Mouse (Mus musculus) adrenal gland (tissue): ENCODE data around the gene Tfcp2l1.
"Not testable (repeated sequence)": the region's sequence is repeated elsewhere in the genome, so short reads cannot be mapped to it uniquely, and the experiment has no call there.

Experiments used
- intact Hi-C: fragments of 180-260 bp; cut with DNase I; formaldehyde crosslinking; loops from one replicate; pipeline ENCODE4 v1.15.1; 2025
- long read RNA-seq, 2 experiments: library from polyadenylated mRNA; unstranded; transcript quantifications; one replicate each; pipeline ENCODE4 v2.0.0; 2020; ENCODE audit warnings: borderline replicate concordance in 1 of 2; ENCODE audit not compliant: insufficient replicate concordance in 1 of 2

The Tfcp2l1 gene
- long read RNA-seq, experiment 1, result 0 reads
- long read RNA-seq, experiment 2, result 0 reads

GRCm38 (mm10) chr1:118627781-118628464, at the start of gene Tfcp2l1:
Tfcp2l1 (plus strand) TSS chr1:118627945.
- intact Hi-C loops, result no loop called here

DNA sequence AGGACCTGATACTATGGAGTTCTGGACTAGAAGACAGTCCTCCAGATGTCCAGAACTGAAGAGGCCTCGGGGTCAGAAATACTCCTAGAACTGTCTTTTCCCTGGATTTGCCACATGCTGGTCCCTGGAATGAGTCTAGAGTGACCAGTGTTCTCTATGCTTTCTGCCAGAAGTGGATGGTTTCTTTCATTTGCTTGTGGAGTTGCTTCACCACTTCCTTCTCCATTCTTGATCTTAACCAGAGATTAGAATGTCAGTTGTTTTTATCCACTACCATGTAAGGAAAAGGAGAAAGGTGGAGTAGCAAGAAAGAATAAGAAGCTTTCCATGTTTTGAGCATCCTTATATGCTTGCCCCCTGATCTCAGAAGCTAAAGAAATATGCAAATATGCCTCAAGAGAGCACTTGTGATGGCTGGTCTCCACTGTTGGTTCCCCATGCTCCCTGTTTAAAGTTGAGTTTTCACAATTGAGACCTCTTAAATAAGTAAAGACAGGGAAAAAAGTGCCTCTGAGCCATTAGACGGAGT, 47.5 kb upstream of the Tfcp2l1 start:
- intact Hi-C loops, result no loop called here

DNA sequence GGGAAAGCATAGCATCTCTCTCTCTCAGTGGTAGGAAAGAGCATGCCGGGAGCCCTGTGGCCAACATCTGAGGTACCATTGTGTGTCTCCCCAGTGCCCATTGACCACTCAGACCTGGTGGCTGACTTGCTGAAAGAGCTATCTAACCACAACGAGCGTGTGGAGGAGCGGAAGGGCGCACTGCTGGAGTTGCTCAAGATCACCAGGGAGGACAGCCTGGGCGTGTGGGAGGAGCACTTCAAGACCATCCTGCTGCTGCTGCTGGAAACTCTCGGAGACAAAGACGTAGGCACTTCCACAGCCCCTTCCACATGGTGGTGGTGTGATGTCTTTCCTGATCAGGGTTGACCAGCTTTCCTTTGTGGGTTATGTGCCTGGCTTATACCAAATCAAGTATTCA, 46.6 kb upstream of the Tfcp2l1 start:
- intact Hi-C loops, result no loop called here

GRCm38 (mm10) chr1:118589721-118590120, 38.0 kb upstream of the Tfcp2l1 start:
- intact Hi-C loops, result no loop called here

DNA sequence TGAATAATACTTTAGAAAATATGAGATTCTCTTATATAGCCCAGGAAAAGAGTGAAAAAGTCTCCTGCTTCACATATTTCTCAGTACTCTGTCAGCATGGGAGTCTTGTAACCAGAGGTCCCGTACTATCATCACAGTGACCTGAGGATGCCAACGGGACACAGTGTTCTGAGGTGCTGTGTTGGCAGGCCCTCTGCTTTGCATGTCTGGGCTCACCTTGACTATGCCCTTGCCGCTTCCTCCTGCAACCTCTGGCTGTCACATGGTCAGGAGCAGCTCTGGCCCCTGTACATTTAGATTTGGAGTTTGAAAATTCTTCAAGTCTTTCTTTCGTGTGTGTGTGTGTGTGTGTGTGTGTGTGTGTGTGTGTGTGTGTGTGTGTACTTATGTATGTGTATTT, 34.8 kb upstream of the Tfcp2l1 start:
- intact Hi-C loops, result no loop called here

- intact Hi-C loops, result no loop called here
Measured at GRCm38 (mm10) chr1:118595395-118595794, 32.4 kb upstream of the Tfcp2l1 start.

DNA sequence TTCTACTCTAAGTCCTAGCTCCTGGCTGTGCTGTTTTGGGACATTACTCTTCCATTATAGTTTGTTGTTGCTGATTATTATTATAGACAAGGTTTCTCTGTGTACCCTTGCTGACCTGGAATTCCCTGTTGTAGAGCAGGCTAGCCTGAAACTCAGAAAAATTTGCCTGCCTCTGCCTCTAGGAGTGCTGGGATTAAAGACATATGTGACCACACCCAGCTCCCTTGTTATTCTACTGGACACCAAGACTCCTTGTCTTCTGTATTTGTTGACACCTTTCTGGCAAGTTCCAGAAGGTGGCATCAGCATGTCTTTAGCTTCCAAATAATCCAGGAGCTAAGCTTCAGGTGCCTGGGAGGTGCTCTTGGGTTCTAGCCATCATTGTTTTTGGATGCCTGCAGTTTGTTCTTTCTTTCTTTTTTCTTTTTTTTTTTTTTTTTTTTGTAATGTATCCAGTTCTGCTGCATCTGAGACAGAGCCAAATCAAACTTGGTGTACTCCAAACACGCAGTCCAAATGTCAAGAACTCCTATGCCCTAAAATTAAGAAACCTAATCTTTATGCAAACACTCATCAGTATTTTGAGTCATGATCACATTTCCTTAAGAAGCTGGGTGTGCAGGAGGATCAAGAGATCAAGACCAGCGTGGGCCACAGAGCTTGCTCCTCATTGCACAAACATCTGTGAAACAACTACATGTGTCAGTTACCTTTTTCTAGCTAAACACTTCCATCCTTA, 30.1 kb upstream of the Tfcp2l1 start:
- intact Hi-C loops, result no loop called here

- intact Hi-C loops, result no loop called here
Measured at GRCm38 (mm10) chr1:118598339-118598738, 29.4 kb upstream of the Tfcp2l1 start.

DNA sequence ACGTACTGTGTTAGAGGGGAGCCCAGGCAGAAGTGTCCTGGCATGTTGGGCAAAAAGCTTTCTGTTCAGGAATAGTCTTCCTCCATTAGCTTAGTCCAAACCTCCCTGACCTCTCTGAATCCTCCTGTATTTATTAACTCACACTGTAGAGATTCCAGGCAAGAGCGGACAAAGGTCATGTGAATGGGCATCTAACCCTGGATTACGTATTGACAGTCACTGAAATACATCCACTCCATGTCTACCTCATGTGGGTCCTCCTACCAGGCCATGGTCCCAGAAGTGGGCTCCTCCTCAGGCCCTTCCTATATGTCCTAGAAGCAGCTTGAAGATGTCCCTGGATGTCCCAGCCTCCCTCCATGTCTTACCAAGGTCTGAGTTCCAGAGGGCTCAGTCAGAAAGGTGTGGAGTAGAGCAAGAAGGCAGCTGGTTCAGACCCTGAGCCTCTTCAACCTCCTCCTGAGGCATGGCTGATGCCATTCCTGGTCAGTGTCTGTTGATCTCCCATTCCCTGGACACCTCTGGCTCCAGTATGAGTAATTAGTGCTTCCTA, 14.0 kb upstream of the Tfcp2l1 start:
- intact Hi-C loops, result no loop called here

GRCm38 (mm10) chr1:118621055-118621454, 6.7 kb upstream of the Tfcp2l1 start:
- intact Hi-C loops, result not testable (repeated sequence)

GRCm38 (mm10) chr1:118622857-118623256, 4.9 kb upstream of the Tfcp2l1 start:
- intact Hi-C loops, result no loop called here

- intact Hi-C loops, result no loop called here
Measured at GRCm38 (mm10) chr1:118625461-118625860, 2.3 kb upstream of the Tfcp2l1 start.

- intact Hi-C loops, result no loop called here
Measured at GRCm38 (mm10) chr1:118625921-118626320, 1.8 kb upstream of the Tfcp2l1 start.

DNA sequence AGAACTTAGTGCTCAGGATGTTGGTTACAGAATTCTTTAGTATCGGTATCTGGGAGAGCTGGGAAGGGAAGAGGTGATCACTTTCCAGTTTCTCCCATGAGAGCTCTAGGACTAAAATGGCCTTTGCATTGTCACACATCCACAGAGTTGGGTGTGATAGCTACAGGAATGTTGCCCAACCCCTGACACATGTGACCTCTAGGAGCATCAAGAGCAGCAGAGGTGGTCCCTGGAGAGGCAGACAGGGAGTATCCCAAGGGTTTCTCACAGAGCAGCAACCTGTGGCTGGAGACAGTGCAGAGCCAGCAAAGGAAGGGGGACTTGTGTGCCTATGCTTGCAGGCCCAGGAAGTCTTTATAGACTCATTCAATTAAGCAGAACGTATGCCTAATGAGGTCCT, 1.3 kb upstream of the Tfcp2l1 start:
- intact Hi-C loops, result no loop called here

DNA sequence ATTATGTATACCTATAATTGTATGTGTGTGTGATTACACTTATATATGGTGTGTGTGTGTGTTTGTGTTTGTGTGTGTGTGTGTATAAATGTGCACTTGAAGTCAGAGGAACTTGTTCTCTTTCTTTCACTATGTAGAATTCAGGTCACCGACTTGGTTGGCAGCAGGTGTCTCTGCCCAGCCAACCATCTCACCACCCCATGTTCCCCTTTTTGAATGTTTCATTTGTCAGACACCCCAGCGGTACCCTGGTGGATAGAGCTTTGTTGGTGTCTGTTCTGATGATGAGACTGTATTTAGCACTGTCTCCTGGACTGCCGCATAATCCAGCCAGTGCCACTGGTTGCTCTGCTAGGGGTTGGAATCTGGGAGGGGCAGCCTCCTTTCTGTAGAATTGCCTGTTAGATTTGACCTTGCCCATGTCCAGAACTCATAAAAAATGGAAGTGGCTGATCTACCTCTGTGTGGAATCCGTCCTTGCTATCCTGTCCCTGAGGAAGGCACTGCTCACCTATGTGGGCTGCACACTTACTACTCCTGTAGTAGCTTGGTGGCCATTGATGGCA, 5.8 kb downstream of the Tfcp2l1 start:
- intact Hi-C loops, result no loop called here

DNA sequence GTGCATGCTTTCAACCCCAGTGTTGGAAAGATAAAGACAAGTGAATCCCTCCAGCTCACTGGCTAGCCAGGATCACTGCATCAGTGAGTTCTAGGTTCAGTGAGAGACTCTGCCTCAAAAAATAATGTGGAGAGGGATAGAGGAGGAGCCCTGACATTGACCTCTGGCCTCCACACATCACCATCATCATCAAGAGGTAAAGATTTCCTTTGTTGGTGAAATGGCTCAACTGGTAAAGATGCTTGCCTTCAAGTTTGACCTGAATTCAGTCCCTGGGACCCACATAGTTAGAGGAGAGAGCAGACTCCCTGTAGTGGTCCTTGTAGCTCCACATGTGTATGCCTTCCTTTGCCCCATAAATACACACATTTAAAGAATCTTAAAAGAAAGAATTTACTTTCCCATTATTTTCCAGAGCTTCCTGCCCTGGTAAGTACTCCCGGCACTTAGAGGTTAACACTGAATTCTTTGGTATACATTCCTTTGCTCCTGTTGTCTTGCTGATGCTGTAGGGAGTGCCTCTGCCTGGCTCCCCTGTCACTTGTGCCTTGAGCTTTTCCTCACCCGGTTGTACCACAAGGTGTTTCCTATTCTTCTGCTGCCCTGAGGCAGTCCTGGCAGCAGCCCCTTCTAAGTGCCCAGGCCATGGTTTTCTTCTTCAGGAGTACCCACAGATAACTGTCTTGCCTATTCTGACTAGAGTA, 14.7 kb downstream of the Tfcp2l1 start:
- intact Hi-C loops, result no loop called here

DNA sequence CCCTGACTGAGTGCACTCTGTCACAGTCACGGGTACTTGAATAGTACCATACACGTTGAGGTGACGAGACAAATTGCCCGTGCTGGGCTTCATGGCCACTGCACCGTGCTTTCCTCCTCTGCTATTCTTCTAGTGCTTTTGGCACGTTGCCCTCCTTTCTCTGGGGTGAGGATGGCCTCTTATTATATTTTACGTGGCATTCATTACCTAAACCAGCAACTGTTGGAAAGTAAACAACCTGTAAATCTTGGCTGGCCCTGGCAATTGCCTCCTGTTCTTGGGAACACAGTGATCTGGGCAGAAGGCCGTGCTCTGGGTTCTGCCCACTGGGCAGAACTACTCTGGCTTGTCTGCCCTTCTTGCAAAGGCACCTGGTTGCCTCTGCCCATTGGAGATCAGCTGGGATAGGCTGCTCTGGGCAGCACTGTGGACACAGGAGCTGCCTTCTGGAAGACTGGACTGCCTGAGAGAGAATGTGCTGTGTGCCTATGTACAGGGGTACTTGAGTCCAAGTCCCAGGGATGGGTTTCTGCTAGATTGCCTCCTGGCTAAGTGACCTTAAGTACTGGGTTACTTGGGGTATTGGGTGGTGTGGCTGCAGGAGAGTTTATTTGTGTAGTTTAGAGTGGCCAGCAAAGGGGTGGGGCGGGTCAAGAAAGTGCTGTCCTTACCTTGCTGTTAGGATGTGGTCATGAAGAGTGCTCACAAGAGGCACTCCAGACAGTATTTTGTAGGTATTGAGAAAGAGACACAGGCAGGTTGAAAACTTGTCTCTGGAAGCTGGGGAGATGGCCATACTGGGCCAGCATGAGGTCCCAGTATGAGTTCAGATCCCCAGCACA, 15.6 kb downstream of the Tfcp2l1 start:
- intact Hi-C loops, result no loop called here

DNA sequence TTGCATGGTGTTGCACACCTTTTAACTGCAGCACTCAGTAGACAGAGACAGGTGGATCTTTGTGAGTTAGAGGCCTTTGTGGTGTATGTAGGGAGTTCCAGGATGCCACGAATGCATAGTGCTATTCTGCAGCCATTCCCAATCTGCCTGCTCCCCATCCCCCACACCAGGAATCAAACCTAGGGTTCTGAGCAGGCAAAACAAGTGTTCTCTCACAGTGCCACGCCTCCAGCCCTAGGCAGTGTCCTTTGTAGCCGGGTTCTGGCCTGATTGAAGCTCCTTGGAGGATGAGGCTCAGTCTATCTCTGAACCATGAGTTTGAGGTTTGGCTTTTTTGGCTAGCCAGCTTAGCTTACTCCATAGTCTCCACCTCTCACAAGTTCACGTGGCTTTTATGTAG, 18.0 kb downstream of the Tfcp2l1 start:
- intact Hi-C loops, result no loop called here

DNA sequence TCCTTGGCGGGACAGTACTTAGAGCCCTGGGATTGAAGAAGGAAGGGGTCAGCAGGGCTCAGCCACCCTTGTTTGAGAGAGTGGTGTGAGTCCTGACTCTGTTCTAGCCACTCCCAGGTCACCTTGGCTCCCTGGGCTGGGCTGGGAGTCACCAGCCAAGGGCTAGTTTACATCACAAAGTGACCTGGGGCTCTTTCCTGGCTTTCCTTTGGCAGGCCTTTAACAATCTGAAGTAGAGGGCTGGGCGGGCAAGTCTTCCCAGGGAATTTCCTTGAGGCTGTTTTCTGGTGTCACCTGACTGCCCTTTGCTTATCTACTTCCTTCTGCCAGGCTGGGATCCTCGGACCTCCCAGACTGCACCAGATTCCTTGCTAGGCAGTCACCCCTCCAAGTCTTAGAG, 20.3 kb downstream of the Tfcp2l1 start:
- intact Hi-C loops, result no loop called here
